14 mouse cellular contexts compared by ENCODE assay signal in genomic region chr6:121105726-121106125, GRCm38 (mm10).
"Had no signal": no experiment of that assay in that cellular context is flagged by ENCODE, and none has a peak within 500 bp of the region (broad histone marks: within the 10 kb centered on the region; RNA-seq: fewer than 3 reads in every experiment).

No protein-coding gene starts in this region.

- ATAC-seq: midbrain, embryonic 13.5 days had no signal

- H3K27ac ChIP-seq: limb, embryonic 10.5 days; lung, embryonic 15.5 days; macrophage; midbrain, embryonic 13.5 days; stomach, embryonic 15.5 days had no signal

- H3K4me3 ChIP-seq: kidney, embryonic 15.5 days; limb, embryonic 10.5 days; lung, embryonic 15.5 days; midbrain, embryonic 13.5 days; stomach, embryonic 15.5 days had no signal

- H3K27me3 ChIP-seq: kidney, embryonic 15.5 days; lung, embryonic 15.5 days; midbrain, embryonic 13.5 days; stomach, embryonic 15.5 days had no signal

- DNase-seq: kidney, adult 18-20 months; kidney, postnatal 25 days; layer of hippocampus, adult 9-11 months; lung, postnatal 14 days; right cerebral cortex, postnatal 14 days; thymus, adult 2 months; thymus, postnatal 25 days had no signal

- H3K9ac ChIP-seq: kidney, embryonic 15.5 days; lung, embryonic 15.5 days; midbrain, embryonic 13.5 days; stomach, embryonic 15.5 days had no signal

- H3K36me3 ChIP-seq: kidney, embryonic 15.5 days had no signal

- H3K9me3 ChIP-seq: kidney, embryonic 15.5 days; limb, embryonic 10.5 days; lung, embryonic 15.5 days; midbrain, embryonic 13.5 days; stomach, embryonic 15.5 days had no signal

- H3K4me2 ChIP-seq: kidney, embryonic 15.5 days; liver, embryonic 11.5 days; lung, embryonic 15.5 days; midbrain, embryonic 13.5 days; stomach, embryonic 15.5 days had no signal
